Mouse (Mus musculus): ENCODE data around the gene Ndufb5. TPM values are rescaled to one million over a fixed set of nuclear protein-coding genes. Genes with fewer than 3 reads are reported as not detected.

Gene Ndufb5
- 416 TPM for polyA plus RNA-seq (2015; fragmentation: Illumina TruSeq; extraction: RNeasy Lipid Tissue Mini Kit (QIAGEN cat#74804); ENCODE audit: low read depth, low replicate concordance)

DNA sequence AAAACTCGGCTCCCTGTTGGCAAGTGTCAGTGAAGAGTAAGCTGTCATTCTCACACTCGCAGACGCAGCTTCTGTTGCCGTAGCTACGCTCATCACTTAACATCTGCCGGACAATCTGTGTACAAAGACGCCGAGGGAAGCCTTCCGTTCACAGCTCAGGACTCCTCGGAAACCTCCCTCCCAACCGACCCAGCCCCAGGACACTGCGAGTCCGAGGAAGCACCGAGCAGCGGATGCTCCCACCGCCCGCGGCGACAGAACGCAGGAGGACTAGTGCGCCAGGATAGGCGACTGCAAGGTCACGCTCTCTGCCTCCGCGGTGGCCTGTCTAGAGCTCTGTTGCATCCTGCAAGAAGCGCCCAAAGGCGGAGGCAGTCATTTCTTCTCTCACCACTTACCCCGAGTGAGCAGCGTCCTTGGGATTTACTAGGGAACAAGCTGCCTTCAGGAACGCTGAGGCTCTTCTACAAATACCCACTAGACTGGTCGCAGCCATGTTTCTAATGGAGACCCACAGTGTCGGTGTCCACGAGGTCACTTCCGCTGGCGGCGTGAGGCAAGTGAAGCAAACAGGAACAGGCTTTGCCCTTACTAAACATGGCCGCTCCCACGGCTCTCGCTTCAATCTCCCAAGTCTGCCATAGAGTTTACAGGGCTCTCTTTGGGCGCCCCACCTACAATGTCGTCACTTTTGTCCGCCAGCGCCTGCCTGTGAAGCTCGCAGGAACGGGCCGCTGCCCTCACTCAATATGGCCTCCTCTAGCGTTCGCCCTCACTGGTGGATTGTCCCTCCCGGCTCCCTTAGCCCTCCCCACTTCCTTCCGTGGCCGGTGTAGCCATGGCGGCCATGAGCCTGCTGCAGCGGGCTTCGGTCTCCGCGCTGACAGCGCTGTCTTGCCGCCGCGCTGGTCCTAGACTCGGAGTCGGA, at the start of gene Ndufb5:
Gene Ndufb5, plus strand, starts transcription at position 747 of the 928 bp plus-strand sequence.

DNA sequence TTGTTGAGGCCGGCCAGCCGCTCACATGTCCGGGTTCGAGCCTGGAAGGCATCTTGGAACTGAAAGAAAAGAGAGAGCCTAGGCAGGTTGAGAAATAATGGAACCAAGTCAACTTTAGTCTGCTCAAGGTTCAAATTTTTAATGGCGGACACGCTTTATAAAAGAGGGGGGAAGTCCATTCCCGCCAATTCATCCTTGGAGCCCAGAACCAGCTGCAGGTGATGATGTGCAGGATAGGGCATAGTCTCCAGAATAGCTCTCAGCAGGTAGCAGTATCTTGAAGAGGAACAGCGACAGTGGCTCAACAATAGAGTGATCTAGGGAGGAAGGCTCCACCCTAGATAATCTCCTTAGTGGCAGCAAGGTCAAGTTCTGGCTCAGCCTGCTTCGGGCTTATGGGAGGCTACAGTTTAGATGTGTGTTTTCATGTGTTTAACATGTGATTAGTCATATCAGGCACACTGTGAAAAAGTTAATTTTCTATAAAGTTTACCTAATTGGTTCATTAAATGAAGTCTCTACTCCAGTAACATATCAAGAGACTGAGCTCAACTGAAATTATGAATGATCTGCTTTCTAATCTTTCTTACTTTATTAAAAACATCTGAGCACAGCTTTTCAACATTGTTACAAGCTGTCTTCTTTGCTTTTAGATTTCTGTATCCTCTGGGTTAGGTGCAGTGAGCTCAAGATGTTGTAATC, 31.0 kb upstream of the Ndufb5 start, which contains the start of gene Actl6a:
Gene Actl6a, plus strand, starts transcription at position 652 of the 702 bp plus-strand sequence.

DNA sequence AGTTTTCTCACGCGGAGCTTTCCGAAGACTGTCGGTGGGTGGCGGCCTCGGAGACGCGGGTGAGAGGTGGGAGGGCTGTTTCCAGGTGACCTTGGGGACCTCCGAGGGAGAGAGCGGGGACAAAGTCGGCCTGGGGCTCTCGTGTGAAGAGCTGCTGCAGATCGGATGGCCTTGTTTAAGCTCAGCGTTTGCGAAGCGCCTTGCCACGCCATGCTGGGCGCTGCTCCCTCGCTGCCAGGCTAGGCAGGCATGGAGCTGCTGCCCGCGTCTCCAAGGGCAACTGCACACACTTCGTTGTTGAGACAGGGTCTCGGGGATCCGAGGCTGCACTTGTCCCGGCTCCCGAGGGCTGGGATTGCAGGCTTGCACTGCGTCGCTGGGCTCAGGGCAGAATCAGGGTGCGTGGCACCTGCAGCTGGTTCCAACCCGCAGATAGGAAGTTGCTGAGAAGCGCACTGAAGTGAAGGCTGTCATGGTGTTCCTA, 424 bp downstream of the Ndufb5 start, which contains the start of gene Mrpl47:
Gene Mrpl47, minus strand, starts transcription at position 434 of the 484 bp plus-strand sequence.

Other genes with a start within 250 kb of the Ndufb5 start
- gene Kcnmb3, start 244.8 kb upstream of the Ndufb5 start, polyA plus RNA-seq (2015; fragmentation: Illumina TruSeq; extraction: RNeasy Lipid Tissue Mini Kit (QIAGEN cat#74804); ENCODE audit: low read depth, low replicate concordance) = not detected
- gene Zfp639, start 226.7 kb upstream of the Ndufb5 start, polyA plus RNA-seq (2015; fragmentation: Illumina TruSeq; extraction: RNeasy Lipid Tissue Mini Kit (QIAGEN cat#74804); ENCODE audit: low read depth, low replicate concordance) = 53.9 TPM
- gene Mfn1, start 207.5 kb upstream of the Ndufb5 start, polyA plus RNA-seq (2015; fragmentation: Illumina TruSeq; extraction: RNeasy Lipid Tissue Mini Kit (QIAGEN cat#74804); ENCODE audit: low read depth, low replicate concordance) = 102 TPM
- 27.4 TPM for gene Gnb4, start 120.4 kb upstream of the Ndufb5 start, polyA plus RNA-seq (2015; fragmentation: Illumina TruSeq; extraction: RNeasy Lipid Tissue Mini Kit (QIAGEN cat#74804); ENCODE audit: low read depth, low replicate concordance)
- gene Actl6a, start 30.7 kb upstream of the Ndufb5 start, polyA plus RNA-seq (2015; fragmentation: Illumina TruSeq; extraction: RNeasy Lipid Tissue Mini Kit (QIAGEN cat#74804); ENCODE audit: low read depth, low replicate concordance) = 18.8 TPM
- gene Mrpl47, start 615 bp downstream of the Ndufb5 start, polyA plus RNA-seq (2015; fragmentation: Illumina TruSeq; extraction: RNeasy Lipid Tissue Mini Kit (QIAGEN cat#74804); ENCODE audit: low read depth, low replicate concordance) = 40.5 TPM
- 12.9 TPM for gene Usp13, start 80.6 kb downstream of the Ndufb5 start, polyA plus RNA-seq (2015; fragmentation: Illumina TruSeq; extraction: RNeasy Lipid Tissue Mini Kit (QIAGEN cat#74804); ENCODE audit: low read depth, low replicate concordance)